Mouse (Mus musculus): ENCODE results near the gene Gng7. TPM values are rescaled to one million over a fixed set of nuclear protein-coding genes. Genes with fewer than 3 reads are reported as not detected.

Gng7 gene
- polyA plus RNA-seq, 1 experiment from 2014 or later = 5.7 TPM

DNA sequence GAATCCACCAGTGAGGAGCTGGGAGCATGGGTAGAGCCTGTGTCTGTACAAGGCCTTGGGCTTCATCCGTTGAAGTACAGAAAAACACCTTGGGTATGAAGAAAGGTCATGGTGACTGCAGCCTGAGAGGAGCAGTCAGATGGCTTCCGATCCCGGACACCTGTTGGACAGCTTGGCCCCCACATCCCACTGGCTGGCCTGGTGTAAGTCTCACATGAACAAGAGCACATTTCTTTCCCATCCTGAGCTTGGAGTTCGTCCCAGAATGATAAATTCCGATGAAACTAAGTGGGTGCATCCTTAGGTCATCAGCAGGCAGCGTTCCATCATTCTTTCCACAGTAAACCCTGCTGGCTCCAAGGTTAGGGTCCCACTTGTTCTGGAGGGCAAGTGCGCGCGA is 71.0 kb downstream of the Gng7 start:
- H3K4me2 ChIP-seq = no peak overlapping the region
- H3K4me1 ChIP-seq (ENCODE audit: insufficient read depth) = peaks cover 37% of the 10 kb centered on the region
- no peak for TF ChIP-seq CTCF (IDR thresholded peaks at IDR 0.05; ENCODE audit: low read depth)
- H3K27me3 ChIP-seq (ENCODE audit: insufficient read depth, low read length) = no peaks in the 10 kb centered on the region
- H3K9ac ChIP-seq = no peak overlapping the region
- no peak overlapping the region for H3K4me3 ChIP-seq (ENCODE audit: low read depth, low read length)
- ATAC-seq (ENCODE audit: insufficient read depth) (no peak), DNase-seq (no peak)
- H3K9me3 ChIP-seq (ENCODE audit: low read depth, low read length) = no peaks in the 10 kb centered on the region
- H3K36me3 ChIP-seq (ENCODE audit: insufficient read depth) = no peaks in the 10 kb centered on the region
- 44% methylated on average over 9 of the region's 9 CpGs for WGBS
- H3K27ac ChIP-seq (ENCODE audit: low read depth) = no peak overlapping the region

DNA sequence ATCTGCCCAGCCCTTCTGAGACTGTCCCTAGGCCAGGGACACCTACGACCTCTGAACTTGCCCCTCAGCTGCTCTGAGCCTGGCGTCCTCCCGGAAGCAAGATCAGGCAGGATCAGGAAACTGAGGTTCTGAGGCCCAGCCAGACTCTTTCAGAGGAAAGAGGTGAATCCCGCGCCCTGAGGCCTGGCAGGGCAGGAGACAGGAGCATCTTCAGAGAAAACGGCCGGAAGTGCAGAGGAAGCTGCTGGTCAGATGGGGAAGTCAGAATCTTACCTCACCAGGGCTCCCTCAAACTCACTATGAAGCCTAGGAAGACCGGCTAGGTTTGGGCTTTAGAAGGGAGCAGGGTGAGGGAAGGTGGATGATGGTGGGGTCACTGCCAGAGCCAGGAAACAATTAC is 71.8 kb downstream of the Gng7 start:
- H3K27ac ChIP-seq (ENCODE audit: low read depth) = no peak overlapping the region
- H3K36me3 ChIP-seq (ENCODE audit: insufficient read depth) = no peaks in the 10 kb centered on the region
- no peaks in the 10 kb centered on the region for H3K9me3 ChIP-seq (ENCODE audit: low read depth, low read length)
- TF ChIP-seq CTCF (IDR thresholded peaks at IDR 0.05; ENCODE audit: low read depth) = no peak
- H3K4me3 ChIP-seq (ENCODE audit: low read depth, low read length) = no peak overlapping the region
- no peak overlapping the region for H3K9ac ChIP-seq
- no peak overlapping the region for H3K4me2 ChIP-seq
- H3K4me1 ChIP-seq (ENCODE audit: insufficient read depth) = peaks cover 35% of the 10 kb centered on the region
- 51% methylated on average over 8 of the region's 8 CpGs for WGBS
- ATAC-seq (ENCODE audit: insufficient read depth) (no peak), DNase-seq (no peak)
- H3K27me3 ChIP-seq (ENCODE audit: insufficient read depth, low read length) = no peaks in the 10 kb centered on the region

DNA sequence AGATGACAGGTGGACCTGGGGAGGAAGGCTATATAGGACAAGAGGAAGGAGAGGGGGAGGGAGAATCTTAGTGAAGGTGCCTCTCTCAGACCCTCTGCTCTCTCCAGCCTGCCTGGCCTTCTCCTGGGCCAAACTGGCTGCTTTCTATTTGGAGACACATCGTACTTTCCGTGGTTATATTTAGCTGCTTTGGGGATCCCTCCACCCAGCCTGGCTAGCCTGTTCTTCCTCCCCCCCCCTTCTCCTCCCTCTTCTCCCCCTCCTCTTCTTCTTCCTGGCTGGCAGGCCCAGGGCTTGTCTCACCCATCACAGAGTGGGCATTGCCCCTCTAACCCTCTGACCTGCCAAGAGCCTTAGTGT is 73.8 kb downstream of the Gng7 start:
- Histone ChIP-seq H3K4me3 (ENCODE audit: low read depth, low read length) (no peak overlapping the region), H3K4me1 (ENCODE audit: insufficient read depth) (peaks cover 40% of the 10 kb centered on the region), H3K27me3 (ENCODE audit: insufficient read depth, low read length) (peaks cover 5% of the 10 kb centered on the region), H3K9ac (no peak overlapping the region), H3K27ac (ENCODE audit: low read depth) (peak overlapping the region; percentile 79), H3K9me3 (ENCODE audit: low read depth, low read length) (no peaks in the 10 kb centered on the region), H3K4me2 (peak overlapping the region; percentile 82), H3K36me3 (ENCODE audit: insufficient read depth) (no peaks in the 10 kb centered on the region)
- 52% methylated on average over 2 of the region's 2 CpGs for WGBS
- DNase-seq (no peak), ATAC-seq (ENCODE audit: insufficient read depth) (no peak)
- TF ChIP-seq CTCF (IDR thresholded peaks at IDR 0.05; ENCODE audit: low read depth) = no peak

DNA sequence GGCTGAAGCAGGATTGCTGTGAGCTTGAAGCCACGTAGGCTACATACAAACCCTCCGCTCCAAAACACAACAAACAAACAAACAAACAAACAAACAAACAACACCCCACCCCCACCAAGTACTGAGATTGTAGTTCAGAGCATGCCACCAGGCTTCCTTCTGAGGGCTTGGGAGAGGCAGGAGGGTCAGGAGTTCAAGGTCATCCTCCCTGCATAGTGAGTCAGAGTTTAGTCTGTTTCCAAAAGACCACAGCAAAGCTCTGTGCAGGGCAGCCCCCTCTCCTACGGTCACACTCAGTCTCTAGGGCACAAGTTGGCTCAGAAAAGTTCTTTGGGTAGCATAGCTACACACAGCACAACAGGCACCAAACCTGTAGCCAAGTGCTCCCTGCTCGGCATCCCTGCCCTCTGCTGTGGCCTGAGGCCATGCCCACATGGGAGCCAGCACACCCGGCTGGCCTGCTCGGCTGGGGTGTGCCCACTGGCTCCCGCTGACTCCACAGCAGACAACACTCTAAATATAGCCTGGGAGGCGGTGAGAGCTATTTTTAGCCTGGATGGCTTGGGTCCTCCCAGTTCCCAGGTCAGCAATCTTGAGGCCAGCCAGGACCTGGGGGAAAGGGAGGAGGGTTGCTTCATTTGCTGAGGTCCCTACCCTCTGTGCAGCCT is 74.3 kb downstream of the Gng7 start:
- Histone ChIP-seq H3K4me1 (ENCODE audit: insufficient read depth) (peaks cover 43% of the 10 kb centered on the region), H3K4me2 (peak overlapping the region; percentile 82), H3K36me3 (ENCODE audit: insufficient read depth) (no peaks in the 10 kb centered on the region), H3K4me3 (ENCODE audit: low read depth, low read length) (peak overlapping the region; percentile 38), H3K27me3 (ENCODE audit: insufficient read depth, low read length) (peaks cover 7% of the 10 kb centered on the region), H3K9me3 (ENCODE audit: low read depth, low read length) (no peaks in the 10 kb centered on the region), H3K27ac (ENCODE audit: low read depth) (peak overlapping the region; percentile 79), H3K9ac (peak overlapping the region; percentile 50; the same call in 1 of the 2 replicates)
- DNase-seq = peak; percentile 58
- TF ChIP-seq CTCF (IDR thresholded peaks at IDR 0.05; ENCODE audit: low read depth) = no peak
- 34% methylated on average over 8 of the region's 8 CpGs for WGBS
- peak; percentile 15; the same call in 1 of the 2 replicates for ATAC-seq (ENCODE audit: insufficient read depth)

DNA sequence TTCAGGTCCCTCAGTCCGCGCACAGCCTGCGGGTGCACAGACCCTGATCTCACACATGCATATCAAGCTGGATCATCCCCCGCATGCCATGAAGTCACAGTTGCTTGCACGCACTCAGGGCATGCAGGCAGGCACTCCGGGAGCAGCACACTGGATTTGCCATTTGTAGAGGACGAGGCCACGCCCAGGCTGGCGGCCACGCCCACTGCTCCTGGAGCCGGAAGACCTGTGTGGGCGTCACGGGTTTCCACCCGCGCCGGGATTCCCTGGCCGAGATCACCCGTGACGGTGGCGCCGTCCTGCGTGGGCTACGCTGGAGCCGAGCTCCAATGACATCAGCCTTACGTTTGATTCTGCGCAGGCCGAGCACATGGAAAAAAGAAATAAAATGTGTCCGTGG is 75.1 kb downstream of the Gng7 start:
- ATAC-seq (ENCODE audit: insufficient read depth) (peak; percentile 18), DNase-seq (peak; percentile 90)
- Histone ChIP-seq H3K9me3 (ENCODE audit: low read depth, low read length) (no peaks in the 10 kb centered on the region), H3K4me1 (ENCODE audit: insufficient read depth) (peaks cover 43% of the 10 kb centered on the region), H3K27ac (ENCODE audit: low read depth) (peak overlapping the region; percentile 79), H3K9ac (peak overlapping the region; percentile 50), H3K4me3 (ENCODE audit: low read depth, low read length) (peak overlapping the region; percentile 38), H3K27me3 (ENCODE audit: insufficient read depth, low read length) (peaks cover 7% of the 10 kb centered on the region), H3K4me2 (peak overlapping the region; percentile 82), H3K36me3 (ENCODE audit: insufficient read depth) (no peaks in the 10 kb centered on the region)
- no peak for TF ChIP-seq CTCF (IDR thresholded peaks at IDR 0.05; ENCODE audit: low read depth)
- WGBS = 4% methylated on average over 28 of the region's 28 CpGs

DNA sequence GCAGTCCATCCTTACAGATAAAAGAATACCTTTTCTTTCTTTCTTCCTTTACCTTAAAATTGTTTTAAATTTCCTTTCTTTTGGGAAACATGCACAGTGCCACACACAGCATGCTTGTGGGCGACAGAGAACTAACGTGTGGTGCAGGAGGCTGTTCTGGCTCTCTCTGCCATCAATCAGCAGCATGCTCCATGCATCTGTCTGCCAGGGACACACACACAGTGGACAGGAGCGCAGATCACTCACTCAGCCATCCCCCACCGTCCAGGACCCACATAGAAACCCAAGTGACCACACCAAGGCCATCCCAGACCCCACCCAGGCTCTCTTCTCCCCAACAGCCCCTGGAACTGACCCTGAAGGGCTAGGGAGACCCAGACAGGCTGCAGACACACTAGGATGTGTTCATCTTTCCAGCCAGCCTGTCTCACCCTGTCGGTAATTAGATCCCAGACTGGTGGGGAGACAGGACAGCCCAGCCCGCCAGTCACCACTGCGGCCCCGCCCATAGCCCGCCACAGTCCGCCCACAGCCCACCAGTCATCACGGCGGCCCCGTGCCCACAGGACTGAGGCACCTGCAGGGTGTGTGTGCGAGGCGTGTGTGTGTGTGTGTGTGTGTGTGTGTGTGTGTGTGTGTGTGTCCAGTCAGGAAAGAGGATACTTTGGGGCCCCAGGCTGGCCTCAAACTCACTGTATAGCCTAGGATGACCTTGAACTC is 75.8 kb downstream of the Gng7 start:
- no peak overlapping the region for H3K9ac ChIP-seq

DNA sequence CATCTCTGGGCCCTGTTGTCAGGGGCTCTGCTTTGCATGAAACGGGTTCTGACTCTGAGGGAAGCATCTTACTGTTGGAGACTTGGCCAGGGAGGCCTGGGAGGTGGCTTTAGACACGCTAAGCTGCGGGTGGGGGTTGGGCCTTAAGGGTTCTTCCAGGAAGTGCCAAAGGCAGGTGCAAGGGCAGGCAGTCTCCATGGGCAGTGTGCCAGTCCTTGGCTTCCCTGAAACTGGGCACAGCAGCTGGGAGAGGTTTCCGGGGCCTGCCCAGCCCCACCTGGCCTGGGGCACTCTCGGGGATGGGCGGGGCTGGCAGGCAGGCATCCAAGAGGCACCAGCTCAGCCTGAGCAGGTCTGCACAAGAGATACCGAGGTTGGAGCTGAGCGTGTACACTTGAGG is 77.1 kb downstream of the Gng7 start:
- H3K4me1 ChIP-seq (ENCODE audit: insufficient read depth) = peaks cover 54% of the 10 kb centered on the region
- peak overlapping the region; percentile 79; the same call in 1 of the 2 replicates for H3K27ac ChIP-seq (ENCODE audit: low read depth)
- peaks cover 26% of the 10 kb centered on the region for H3K27me3 ChIP-seq (ENCODE audit: insufficient read depth, low read length)
- TF ChIP-seq CTCF (IDR thresholded peaks at IDR 0.05; ENCODE audit: low read depth) = no peak
- WGBS = 26% methylated on average over 8 of the region's 8 CpGs
- H3K9me3 ChIP-seq (ENCODE audit: low read depth, low read length) = no peaks in the 10 kb centered on the region
- ATAC-seq (ENCODE audit: insufficient read depth) (no peak), DNase-seq (peak; percentile 67)
- no peaks in the 10 kb centered on the region for H3K36me3 ChIP-seq (ENCODE audit: insufficient read depth)
- H3K4me2 ChIP-seq = no peak overlapping the region; the same call in 1 of the 2 replicates
- no peak overlapping the region for H3K4me3 ChIP-seq (ENCODE audit: low read depth, low read length)
- no peak overlapping the region for H3K9ac ChIP-seq

More for the DNA sequence above, 75.8 kb downstream of the Gng7 start:
- Histone ChIP-seq H3K36me3 (ENCODE audit: insufficient read depth) (no peaks in the 10 kb centered on the region), H3K27me3 (ENCODE audit: insufficient read depth, low read length) (peaks cover 13% of the 10 kb centered on the region), H3K27ac (ENCODE audit: low read depth) (peak overlapping the region; percentile 79; the same call in 1 of the 2 replicates), H3K4me3 (ENCODE audit: low read depth, low read length) (peak overlapping the region; percentile 38), H3K9me3 (ENCODE audit: low read depth, low read length) (no peaks in the 10 kb centered on the region), H3K4me1 (ENCODE audit: insufficient read depth) (peaks cover 43% of the 10 kb centered on the region), H3K4me2 (peak overlapping the region; percentile 82)
- no peak for TF ChIP-seq CTCF (IDR thresholded peaks at IDR 0.05; ENCODE audit: low read depth)
- 11% methylated on average over 15 of the region's 15 CpGs for WGBS
- DNase-seq (peak; percentile 57), ATAC-seq (ENCODE audit: insufficient read depth) (peak; percentile 15; the same call in 1 of the 2 replicates)
